19 mouse cellular contexts compared by ENCODE assay signal in the genomic region with DNA sequence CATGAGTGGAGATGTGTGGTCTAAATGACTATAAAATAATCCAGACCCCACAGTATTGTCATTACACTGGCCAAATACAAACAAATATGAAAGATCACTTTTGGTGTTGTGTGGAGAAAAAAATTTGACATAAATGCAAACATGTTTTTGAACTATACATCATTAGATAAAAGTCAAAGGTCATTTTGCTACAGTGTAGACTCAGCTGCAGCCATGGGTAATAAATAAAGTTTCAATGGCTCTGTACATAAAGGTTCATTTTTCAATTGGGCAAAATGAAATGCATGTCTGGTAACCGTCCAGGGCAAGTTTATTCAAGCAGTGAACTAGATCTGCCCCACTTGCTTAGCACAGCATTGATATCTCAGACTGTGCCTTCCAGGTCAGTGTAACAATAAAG.
"Had no signal": no experiment of that assay in that cellular context is flagged by ENCODE, and none has a peak within 500 bp of the region (broad histone marks: within the 10 kb centered on the region; RNA-seq: fewer than 3 reads in every experiment).

No protein-coding gene starts in this region.

- H3K36me3 ChIP-seq: liver, embryonic 12.5 days; midbrain, embryonic 10.5 days; midbrain, embryonic 12.5 days; neural tube, embryonic 12.5 days had no signal

- H3K9ac ChIP-seq: liver, embryonic 12.5 days; liver, embryonic 14.5 days; midbrain, embryonic 12.5 days; neural tube, embryonic 12.5 days had no signal

- DNase-seq: lung, adult 18-20 months; lung, postnatal 14 days; lung, postnatal 36 days; midbrain, embryonic 14.5 days; retina, postnatal 1 day; right cerebral cortex, adult 18-20 months; right cerebral cortex, postnatal 25 days; right cerebral cortex, postnatal 4 days; spleen, adult 18-20 months; thymus, adult 18-20 months; thymus, postnatal 14 days; thymus, postnatal 36 days had no signal

- H3K4me2 ChIP-seq: liver, embryonic 12.5 days; midbrain, embryonic 12.5 days; neural tube, embryonic 12.5 days had no signal

- H3K9me3 ChIP-seq: liver, embryonic 12.5 days; midbrain, embryonic 10.5 days; midbrain, embryonic 12.5 days; neural tube, embryonic 12.5 days had no signal

- H3K4me1 ChIP-seq: liver, embryonic 12.5 days; midbrain, embryonic 10.5 days; midbrain, embryonic 12.5 days; neural tube, embryonic 12.5 days had no signal

- ATAC-seq: liver, embryonic 12.5 days; midbrain, embryonic 16.5 days had no signal

- H3K4me3 ChIP-seq: liver, embryonic 12.5 days; midbrain, embryonic 10.5 days; midbrain, embryonic 12.5 days; myocyte; neural tube, embryonic 12.5 days had no signal

- H3K27me3 ChIP-seq: liver, embryonic 12.5 days; midbrain, embryonic 12.5 days; neural tube, embryonic 12.5 days had no signal

- H3K27ac ChIP-seq: liver, embryonic 12.5 days; liver, embryonic 14.5 days; midbrain, embryonic 10.5 days; midbrain, embryonic 12.5 days; neural tube, embryonic 12.5 days had no signal
